Mouse (Mus musculus) spleen, adult 2 months (tissue): ENCODE measurements around the gene Vars2.

Source experiments
- CTCF ChIP-seq: fragments of 200-500 bp; IDR thresholded peaks from 2 replicates; pipeline ENCODE4 v1.5.1; 2011; ENCODE audit warnings: mild to moderate bottlenecking, inconsistent platforms; ENCODE audit not compliant: insufficient read depth, insufficient read length, insufficient replicate concordance; ENCODE audit errors: extremely low read depth
- POLR2A ChIP-seq: fragments of 200-500 bp; IDR thresholded peaks from 2 replicates; pipeline ENCODE4 v1.6.1; 2011; ENCODE audit warnings: low read depth, low read length, inconsistent platforms

DNA sequence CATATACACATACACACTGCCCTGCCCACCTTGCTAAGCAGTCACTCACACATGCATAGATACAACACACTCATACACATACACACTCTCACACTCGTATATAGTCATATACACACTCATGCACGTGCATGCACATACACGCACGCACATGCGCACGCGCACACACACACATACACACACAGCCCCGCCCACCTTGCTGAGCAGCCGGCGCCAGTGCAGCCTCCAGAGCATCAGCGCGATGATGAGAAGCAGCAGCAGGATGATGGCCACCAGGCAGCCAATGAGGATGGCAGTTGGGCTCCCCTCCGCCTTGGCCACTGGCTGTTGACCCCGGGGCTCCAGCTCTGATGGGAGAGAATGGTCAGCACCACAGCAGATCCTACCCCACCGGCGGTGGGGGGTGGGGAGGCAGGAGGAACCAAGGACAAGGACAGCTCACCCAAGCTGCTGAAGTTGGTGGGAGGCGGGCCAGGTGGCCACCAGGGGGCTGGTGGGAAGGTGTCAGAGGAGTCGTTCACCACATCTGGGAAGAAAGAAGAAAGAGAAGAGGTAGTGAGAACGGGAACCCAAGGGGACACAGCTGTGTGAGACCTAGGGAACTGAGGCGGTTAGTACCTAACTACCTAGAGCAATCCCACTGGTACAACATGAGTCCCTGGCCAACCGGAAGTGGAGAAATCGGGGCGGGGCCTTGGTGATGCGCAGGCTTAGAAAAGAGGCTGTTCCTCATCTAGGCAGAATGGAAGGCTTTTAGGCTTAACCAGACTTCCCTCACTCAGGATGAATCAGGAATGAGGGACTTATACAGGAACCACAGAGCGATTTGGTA lies 21.2 kb upstream of the Vars2 start:
- TF ChIP-seq CTCF = no peak
- TF ChIP-seq POLR2A = no peak
